Mouse (Mus musculus) megakaryocyte, adult 5-6 weeks (primary cell): ENCODE measurements around the gene Gm37240. TPM values are rescaled to one million over a fixed set of nuclear protein-coding genes. Genes with fewer than 3 reads are reported as not detected.

Experiments
- ATAC-seq: 2 replicates; pipeline ENCODE4 v1.8.0; 2016; ENCODE audit warnings: mild to moderate bottlenecking, inconsistent platforms; ENCODE audit not compliant: poor library complexity, severe bottlenecking
- total RNA-seq, 2 experiments: library from RNA; stranded (forward) in 1 of 2; stranded (reverse) in 1 of 2; fragments of 153-499, 151-499 nt in 1 of 2; fragments of 221-1000, 200-1000 nt in 1 of 2; gene quantifications; 2 replicates each; pipeline versions ENCODE4 v1.2.3 to v1.2.4; 2015 to 2017

The Gm37240 gene
- total RNA-seq, 2 experiments from 2014 or later = 0.07 to 0.15 TPM

- ATAC-seq = no peak
Measured at GRCm38 (mm10) chr3:85310401-85310989, 576.8 kb downstream of the Gm37240 start.

GRCm38 (mm10) chr3:85309168-85309567 lies 578.1 kb downstream of the Gm37240 start:
- no peak for ATAC-seq

- no peak for ATAC-seq
Measured at GRCm38 (mm10) chr3:85308706-85309105, 578.6 kb downstream of the Gm37240 start.

GRCm38 (mm10) chr3:85301851-85302250 lies 585.5 kb downstream of the Gm37240 start:
- no peak for ATAC-seq

GRCm38 (mm10) chr3:85301336-85301735 lies 586.0 kb downstream of the Gm37240 start:
- ATAC-seq = no peak

GRCm38 (mm10) chr3:85299649-85300550 lies 587.4 kb downstream of the Gm37240 start:
- no peak for ATAC-seq

- ATAC-seq = no peak
Measured at GRCm38 (mm10) chr3:85295229-85295628, 592.1 kb downstream of the Gm37240 start.

GRCm38 (mm10) chr3:85287627-85288026 lies 599.7 kb downstream of the Gm37240 start:
- ATAC-seq = no peak

GRCm38 (mm10) chr3:85284483-85284882 lies 602.8 kb downstream of the Gm37240 start:
- no peak for ATAC-seq

- ATAC-seq = no peak
Measured at GRCm38 (mm10) chr3:85282816-85283215, 604.5 kb downstream of the Gm37240 start.

GRCm38 (mm10) chr3:85275075-85275474 lies 612.2 kb downstream of the Gm37240 start:
- ATAC-seq = no peak

GRCm38 (mm10) chr3:85271491-85271890 lies 615.8 kb downstream of the Gm37240 start:
- ATAC-seq = no peak

GRCm38 (mm10) chr3:85264963-85265362 lies 622.4 kb downstream of the Gm37240 start:
- no peak for ATAC-seq

GRCm38 (mm10) chr3:85264546-85264945 lies 622.8 kb downstream of the Gm37240 start:
- no peak for ATAC-seq

- no peak for ATAC-seq
Measured at GRCm38 (mm10) chr3:85254526-85254925, 632.8 kb downstream of the Gm37240 start.

GRCm38 (mm10) chr3:85251631-85252030 lies 635.7 kb downstream of the Gm37240 start:
- ATAC-seq = no peak

GRCm38 (mm10) chr3:85246131-85246530 lies 641.2 kb downstream of the Gm37240 start:
- ATAC-seq = no peak

GRCm38 (mm10) chr3:85236546-85236945 lies 650.8 kb downstream of the Gm37240 start:
- no peak for ATAC-seq

GRCm38 (mm10) chr3:85232846-85233245 lies 654.5 kb downstream of the Gm37240 start:
- no peak for ATAC-seq

GRCm38 (mm10) chr3:85222046-85222445 lies 665.3 kb downstream of the Gm37240 start:
- ATAC-seq = no peak

- ATAC-seq = no peak
Measured at GRCm38 (mm10) chr3:85214926-85215325, 672.4 kb downstream of the Gm37240 start.

GRCm38 (mm10) chr3:85212751-85213350 lies 674.5 kb downstream of the Gm37240 start:
- no peak for ATAC-seq
